Mouse (Mus musculus): Measurements from ENCODE around the gene Hic2. TPM values are rescaled to one million over a fixed set of nuclear protein-coding genes. Genes with fewer than 3 reads are reported as not detected.

Gene Hic2
- total and polyA plus RNA-seq, 3 experiments, result 1.2 to 2.0 (median 1.5) TPM

- Histone ChIP-seq H3K27ac (no peak overlapping the region), H3K9ac (ENCODE audit: low read depth, low read length) (no peak overlapping the region), H3K4me3 (no peak overlapping the region), H3K27me3 (ENCODE audit: control insufficient read depth, insufficient read depth, low read length) (no peaks in the 10 kb centered on the region), H3K4me1 (ENCODE audit: control insufficient read depth, insufficient read depth, low read length) (peaks cover 11% of the 10 kb centered on the region), H3K36me3 (ENCODE audit: control insufficient read depth, insufficient read depth, low read length) (0 out of 2 replicates have a peak, but pooled peaks cover 2% of the 10 kb centered on the region), H3K79me2 (replicated peaks; ENCODE audit: control insufficient read depth, insufficient read depth, low read length) (no peaks in the 10 kb centered on the region)
- no peak for TF ChIP-seq POLR2A (IDR thresholded peaks at IDR 0.05; ENCODE audit: insufficient read depth, low read depth, low read length)
- TF ChIP-seq EP300 (IDR thresholded peaks at IDR 0.05; ENCODE audit: insufficient read depth, low read depth, low read length), result no peak
- no peak for TF ChIP-seq CTCF (IDR thresholded peaks at IDR 0.05)
- 62% methylated on average over 2 of the region's 2 CpGs for WGBS
- intact Hi-C loops (cut with DNase I), result no loop called here
- no peak for DNase-seq
Measured at GRCm38 (mm10) chr16:17239409-17239808, 6.0 kb downstream of the Hic2 start.

GRCm38 (mm10) chr16:17243731-17244130 is 10.4 kb downstream of the Hic2 start:
- DNase-seq, result no peak
- H3K27me3 ChIP-seq (ENCODE audit: control insufficient read depth, insufficient read depth, low read length), result no peaks in the 10 kb centered on the region
- no peak overlapping the region for H3K9ac ChIP-seq (ENCODE audit: low read depth, low read length)
- H3K4me1 ChIP-seq (ENCODE audit: control insufficient read depth, insufficient read depth, low read length), result peaks cover 4% of the 10 kb centered on the region
- no peaks in the 10 kb centered on the region; the same call in 1 of the 2 replicates for H3K79me2 ChIP-seq (replicated peaks; ENCODE audit: control insufficient read depth, insufficient read depth, low read length)
- H3K4me3 ChIP-seq, result no peak overlapping the region
- WGBS, result 7% methylated on average over 1 of the region's 1 CpGs
- intact Hi-C loops (cut with DNase I), result no loop called here
- no peaks in the 10 kb centered on the region for H3K36me3 ChIP-seq (ENCODE audit: control insufficient read depth, insufficient read depth, low read length)
- H3K27ac ChIP-seq, result no peak overlapping the region
- TF ChIP-seq CTCF (IDR thresholded peaks at IDR 0.05), result no peak
- TF ChIP-seq EP300 (IDR thresholded peaks at IDR 0.05; ENCODE audit: insufficient read depth, low read depth, low read length), result no peak
- TF ChIP-seq POLR2A (IDR thresholded peaks at IDR 0.05; ENCODE audit: insufficient read depth, low read depth, low read length), result no peak

- TF ChIP-seq EP300 (IDR thresholded peaks at IDR 0.05; ENCODE audit: insufficient read depth, low read depth, low read length) (no peak), CTCF (IDR thresholded peaks at IDR 0.05) (no peak), POLR2A (IDR thresholded peaks at IDR 0.05; ENCODE audit: insufficient read depth, low read depth, low read length) (no peak)
- no peak for DNase-seq
- H3K4me3 ChIP-seq, result no peak overlapping the region
- H3K36me3 ChIP-seq (ENCODE audit: control insufficient read depth, insufficient read depth, low read length), result no peaks in the 10 kb centered on the region
- 87% methylated on average over 1 of the region's 1 CpGs for WGBS
- intact Hi-C loops (cut with DNase I), result no loop called here
- peaks cover 5% of the 10 kb centered on the region for H3K4me1 ChIP-seq (ENCODE audit: control insufficient read depth, insufficient read depth, low read length)
- no peak overlapping the region for H3K27ac ChIP-seq
- no peaks in the 10 kb centered on the region; the same call in 1 of the 2 replicates for H3K79me2 ChIP-seq (replicated peaks; ENCODE audit: control insufficient read depth, insufficient read depth, low read length)
- no peaks in the 10 kb centered on the region for H3K27me3 ChIP-seq (ENCODE audit: control insufficient read depth, insufficient read depth, low read length)
- H3K9ac ChIP-seq (ENCODE audit: low read depth, low read length), result no peak overlapping the region
Measured at GRCm38 (mm10) chr16:17244996-17245395, 11.6 kb downstream of the Hic2 start.

- Histone ChIP-seq H3K9ac (ENCODE audit: low read depth, low read length) (no peak overlapping the region), H3K79me2 (replicated peaks; ENCODE audit: control insufficient read depth, insufficient read depth, low read length) (peaks cover 1% of the 10 kb centered on the region; the same call in 1 of the 2 replicates), H3K27ac (no peak overlapping the region), H3K4me3 (no peak overlapping the region), H3K36me3 (ENCODE audit: control insufficient read depth, insufficient read depth, low read length) (no peaks in the 10 kb centered on the region), H3K4me1 (ENCODE audit: control insufficient read depth, insufficient read depth, low read length) (peaks cover 3% of the 10 kb centered on the region), H3K27me3 (ENCODE audit: control insufficient read depth, insufficient read depth, low read length) (no peaks in the 10 kb centered on the region)
- peak; percentile 50 to 61 for DNase-seq
- TF ChIP-seq EP300 (IDR thresholded peaks at IDR 0.05; ENCODE audit: insufficient read depth, low read depth, low read length) (0 out of 2 replicates have a peak, but pooled peaks have one; percentile 17), CTCF (IDR thresholded peaks at IDR 0.05) (no peak)
- WGBS, result 49% methylated on average over 4 of the region's 4 CpGs
- intact Hi-C loops (cut with DNase I), result no loop called here
Measured at GRCm38 (mm10) chr16:17247727-17248126, 14.4 kb downstream of the Hic2 start.

GRCm38 (mm10) chr16:17249135-17249534 is 15.8 kb downstream of the Hic2 start:
- Histone ChIP-seq H3K36me3 (ENCODE audit: control insufficient read depth, insufficient read depth, low read length) (no peaks in the 10 kb centered on the region), H3K9ac (ENCODE audit: low read depth, low read length) (no peak overlapping the region), H3K27me3 (ENCODE audit: control insufficient read depth, insufficient read depth, low read length) (no peaks in the 10 kb centered on the region), H3K4me1 (ENCODE audit: control insufficient read depth, insufficient read depth, low read length) (peaks cover 5% of the 10 kb centered on the region), H3K4me3 (no peak overlapping the region), H3K79me2 (replicated peaks; ENCODE audit: control insufficient read depth, insufficient read depth, low read length) (peaks cover 1% of the 10 kb centered on the region; the same call in 1 of the 2 replicates), H3K27ac (no peak overlapping the region)
- TF ChIP-seq EP300 (IDR thresholded peaks at IDR 0.05; ENCODE audit: insufficient read depth, low read depth, low read length) (no peak), POLR2A (IDR thresholded peaks at IDR 0.05; ENCODE audit: insufficient read depth, low read depth, low read length) (no peak), CTCF (IDR thresholded peaks at IDR 0.05) (no peak)
- DNase-seq, result no peak
- 36% methylated on average over 6 of the region's 6 CpGs for WGBS
- intact Hi-C loops (cut with DNase I), result no loop called here

- 39% methylated on average over 3 of the region's 3 CpGs for WGBS
- peak; percentile 58 to 78 for DNase-seq
- Histone ChIP-seq H3K4me3 (no peak overlapping the region), H3K9ac (ENCODE audit: low read depth, low read length) (no peak overlapping the region), H3K79me2 (replicated peaks; ENCODE audit: control insufficient read depth, insufficient read depth, low read length) (peaks cover 1% of the 10 kb centered on the region; the same call in 1 of the 2 replicates), H3K27me3 (ENCODE audit: control insufficient read depth, insufficient read depth, low read length) (no peaks in the 10 kb centered on the region), H3K36me3 (ENCODE audit: control insufficient read depth, insufficient read depth, low read length) (no peaks in the 10 kb centered on the region), H3K27ac (no peak overlapping the region), H3K4me1 (ENCODE audit: control insufficient read depth, insufficient read depth, low read length) (peaks cover 5% of the 10 kb centered on the region)
- intact Hi-C loops (cut with DNase I), result no loop called here
- no peak for TF ChIP-seq EP300 (IDR thresholded peaks at IDR 0.05; ENCODE audit: insufficient read depth, low read depth, low read length)
- TF ChIP-seq POLR2A (IDR thresholded peaks at IDR 0.05; ENCODE audit: insufficient read depth, low read depth, low read length), result no peak
- TF ChIP-seq CTCF (IDR thresholded peaks at IDR 0.05), result no peak
Measured at GRCm38 (mm10) chr16:17251539-17251938, 18.2 kb downstream of the Hic2 start.
